Mouse (Mus musculus) midbrain, embryonic 14.5 days (tissue): ENCODE data around the gene Ear1. TPM values are rescaled to one million over a fixed set of nuclear protein-coding genes. Genes with fewer than 3 reads are reported as not detected.
A peak's percentile ranks its signal among the peaks of the same experiment; 100 is the strongest.
"Not testable (repeated sequence)": the region's sequence is repeated elsewhere in the genome, so short reads cannot be mapped to it uniquely, and the experiment has no call there.

Experiments used
- ATAC-seq: fragments of 200-750 bp; cut with Nextera tagmentation; 2 replicates; pipeline ENCODE4 v1.8.0; 2017; ENCODE audit warnings: moderate number of reproducible peaks, moderate library complexity; ENCODE audit not compliant: low FRiP score, low TSS enrichment
- DNase-seq: peaks from one replicate; pipeline ENCODE4 v3.0.0-alpha.2; 2015
- H3K27ac ChIP-seq: fragments of 300-500 bp; sonication (generic); replicated peaks from 2 replicates; pipeline ENCODE4 v1.5.1; 2014; ENCODE audit warnings: mild to moderate bottlenecking, low read depth, low read length, moderate library complexity
- H3K27me3 ChIP-seq: fragments of 300-500 bp; sonication (generic); 2 replicates; pipeline ENCODE4 v1.6.1; 2014; ENCODE audit warnings: low read length, control low read depth, mixed read lengths; ENCODE audit not compliant: control insufficient read depth, insufficient read depth
- H3K36me3 ChIP-seq: fragments of 300-500 bp; sonication (generic); 2 replicates; pipeline ENCODE4 v1.6.1; 2014; ENCODE audit warnings: low read length, control low read depth; ENCODE audit not compliant: control insufficient read depth, insufficient read depth
- H3K4me1 ChIP-seq: fragments of 300-500 bp; sonication (generic); 2 replicates; pipeline ENCODE4 v1.6.1; 2014; ENCODE audit warnings: mild to moderate bottlenecking, antibody characterized with exemption, low read length, control low read depth; ENCODE audit not compliant: control insufficient read depth, insufficient read depth
- H3K4me2 ChIP-seq: fragments of 300-500 bp; sonication (generic); 2 replicates; pipeline ENCODE4 v1.6.1; 2014; ENCODE audit warnings: mild to moderate bottlenecking, low read length, moderate library complexity
- H3K4me3 ChIP-seq: fragments of 300-500 bp; sonication (generic); replicated peaks from 2 replicates; pipeline ENCODE4 v1.5.1; 2014; ENCODE audit warnings: low read depth, low read length
- H3K9ac ChIP-seq: fragments of 300-500 bp; sonication (generic); replicated peaks from 2 replicates; pipeline ENCODE4 v1.6.1; 2014; ENCODE audit warnings: mild to moderate bottlenecking, low read length, moderate library complexity
- H3K9me3 ChIP-seq: fragments of 300-500 bp; sonication (generic); 2 replicates; pipeline ENCODE4 v1.6.1; 2016; ENCODE audit warnings: low read length, control low read depth, mixed read lengths; ENCODE audit not compliant: control insufficient read depth
- WGBS: fragments of 180-500 bp; shearing (Covaris S2); extraction: QIAGEN DNeasy Blood & Tissue Kit; methylation state at CpG from one replicate; pipeline ENCODE4 v1.1.7; 2014; 5-methylcytosine and 5-hydroxymethylcytosine counted together
- polyA plus RNA-seq: library from polyadenylated mRNA; unstranded; fragments of >200 nt; fragmentation: Nextera tagmentation; extraction: Ambion mirVana; gene quantifications from 2 replicates; pipeline ENCODE4 v1.2.1, GENCODE M21; 2014

Gene Ear1
- polyA plus RNA-seq, 1 experiment from 2014 or later: not detected

DNA sequence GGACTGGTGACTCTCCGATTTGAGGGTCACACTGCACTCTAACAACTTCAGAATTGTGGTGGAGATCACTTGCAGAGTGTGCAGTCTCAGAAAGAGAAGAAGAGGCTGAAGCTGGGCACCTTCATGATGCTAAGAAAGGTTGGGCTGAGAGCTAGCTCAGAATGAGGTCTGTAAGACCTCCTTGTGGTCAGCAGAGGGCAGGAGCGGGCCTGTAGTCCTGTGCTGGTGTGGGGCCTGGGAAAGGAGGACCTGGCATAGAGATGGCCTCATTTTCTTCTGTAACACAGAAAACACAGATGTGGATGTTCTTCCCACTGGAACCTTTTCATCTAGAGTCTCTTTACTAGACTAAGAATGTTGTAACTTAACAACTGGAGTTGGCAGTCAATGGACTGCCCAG lies 53.4 kb downstream of the Ear1 start:
- not testable (repeated sequence) for H3K4me1 ChIP-seq, H3K9ac ChIP-seq, H3K27ac ChIP-seq, H3K4me3 ChIP-seq, DNase-seq, H3K36me3 ChIP-seq, H3K9me3 ChIP-seq, ATAC-seq, H3K4me2 ChIP-seq, H3K27me3 ChIP-seq
- WGBS: 45% methylated on average over 1 of the region's 2 CpGs

DNA sequence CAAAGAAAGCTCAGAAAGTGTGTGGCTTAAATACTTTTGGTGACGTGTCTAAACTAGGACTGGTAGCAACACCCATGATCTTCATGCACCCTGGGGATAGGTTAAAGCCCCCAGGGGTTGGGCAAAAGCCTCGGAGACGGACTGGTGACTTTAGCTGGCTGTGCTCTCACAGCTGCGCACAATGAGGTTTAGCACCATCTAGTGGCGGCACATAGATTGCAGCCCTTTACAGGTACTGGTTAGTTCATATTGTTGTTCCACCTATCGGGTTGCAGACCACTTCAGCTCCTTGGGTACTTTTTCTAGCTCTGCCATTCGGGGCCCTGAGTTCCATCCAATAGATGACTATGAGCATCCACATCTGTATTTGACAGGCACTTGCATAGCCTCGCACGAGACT lies 62.9 kb downstream of the Ear1 start:
- H3K4me1 ChIP-seq, H3K4me3 ChIP-seq, H3K27ac ChIP-seq, H3K36me3 ChIP-seq, ATAC-seq, H3K9me3 ChIP-seq, H3K4me2 ChIP-seq, H3K27me3 ChIP-seq, H3K9ac ChIP-seq: not testable (repeated sequence)
- DNase-seq: peak; percentile 56
- 73% methylated on average over 8 of the region's 9 CpGs for WGBS

DNA sequence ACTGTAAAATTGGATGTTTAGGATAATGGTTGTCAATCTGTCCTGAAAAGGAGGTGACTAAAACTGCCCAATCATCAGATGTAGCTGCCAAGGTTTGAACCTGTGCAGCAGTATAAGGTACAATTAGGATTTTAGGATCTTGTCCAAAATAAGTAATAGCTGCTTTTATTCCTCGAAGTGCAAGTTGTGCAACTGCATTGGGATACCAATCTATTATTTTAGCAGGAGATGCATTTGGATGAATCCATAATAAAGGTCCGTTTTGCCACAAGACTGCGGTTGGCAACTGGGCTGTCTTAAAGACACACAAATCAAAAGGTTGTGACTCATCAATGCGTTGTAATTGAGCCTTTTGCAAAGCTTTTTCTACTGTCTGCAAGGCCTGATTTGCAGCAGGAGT lies 67.2 kb downstream of the Ear1 start:
- H3K36me3 ChIP-seq, H3K4me1 ChIP-seq, H3K9me3 ChIP-seq, DNase-seq, H3K9ac ChIP-seq, H3K4me2 ChIP-seq, H3K4me3 ChIP-seq, H3K27ac ChIP-seq, ATAC-seq, H3K27me3 ChIP-seq: not testable (repeated sequence)
- whole genome bisulfite sequencing: 71% methylated on average over 4 of the region's 4 CpGs

DNA sequence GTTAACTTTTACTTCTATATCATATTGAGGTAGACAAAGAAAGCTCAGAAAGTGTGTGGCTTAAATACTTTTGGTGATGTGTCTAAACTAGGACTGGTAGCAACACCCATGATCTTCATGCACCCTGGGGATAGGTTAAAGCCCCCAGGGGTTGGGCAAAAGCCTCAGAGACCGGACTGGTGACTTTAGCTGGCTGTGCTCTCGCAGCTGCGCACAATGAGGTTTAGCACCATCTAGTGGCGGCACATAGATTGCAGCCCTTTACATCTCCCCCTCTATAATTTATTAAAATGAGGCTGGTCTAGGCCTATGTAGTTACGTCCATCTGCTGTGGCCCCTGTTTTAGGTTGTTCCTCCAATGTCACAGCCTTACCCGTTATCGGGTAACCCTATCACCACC lies 70.9 kb downstream of the Ear1 start:
- ATAC-seq, H3K4me3 ChIP-seq, H3K9me3 ChIP-seq, H3K4me2 ChIP-seq, H3K9ac ChIP-seq, H3K36me3 ChIP-seq, DNase-seq, H3K4me1 ChIP-seq, H3K27ac ChIP-seq, H3K27me3 ChIP-seq: not testable (repeated sequence)
- 19% methylated on average over 7 of the region's 7 CpGs for WGBS

GRCm38 (mm10) chr14:43796905-43797470 lies 78.3 kb downstream of the Ear1 start:
- H3K27ac ChIP-seq, H3K9me3 ChIP-seq, H3K36me3 ChIP-seq, H3K4me1 ChIP-seq, H3K27me3 ChIP-seq, H3K9ac ChIP-seq: not testable (repeated sequence)
- ATAC-seq (peak; percentile 46), DNase-seq (peak; percentile 1)
- H3K4me3 ChIP-seq: 0 out of 2 replicates have a peak overlapping the region, but pooled peaks have one; percentile 12
- 10% methylated on average over 23 of the region's 23 CpGs for WGBS
- H3K4me2 ChIP-seq: peak overlapping the region; percentile 42

DNA sequence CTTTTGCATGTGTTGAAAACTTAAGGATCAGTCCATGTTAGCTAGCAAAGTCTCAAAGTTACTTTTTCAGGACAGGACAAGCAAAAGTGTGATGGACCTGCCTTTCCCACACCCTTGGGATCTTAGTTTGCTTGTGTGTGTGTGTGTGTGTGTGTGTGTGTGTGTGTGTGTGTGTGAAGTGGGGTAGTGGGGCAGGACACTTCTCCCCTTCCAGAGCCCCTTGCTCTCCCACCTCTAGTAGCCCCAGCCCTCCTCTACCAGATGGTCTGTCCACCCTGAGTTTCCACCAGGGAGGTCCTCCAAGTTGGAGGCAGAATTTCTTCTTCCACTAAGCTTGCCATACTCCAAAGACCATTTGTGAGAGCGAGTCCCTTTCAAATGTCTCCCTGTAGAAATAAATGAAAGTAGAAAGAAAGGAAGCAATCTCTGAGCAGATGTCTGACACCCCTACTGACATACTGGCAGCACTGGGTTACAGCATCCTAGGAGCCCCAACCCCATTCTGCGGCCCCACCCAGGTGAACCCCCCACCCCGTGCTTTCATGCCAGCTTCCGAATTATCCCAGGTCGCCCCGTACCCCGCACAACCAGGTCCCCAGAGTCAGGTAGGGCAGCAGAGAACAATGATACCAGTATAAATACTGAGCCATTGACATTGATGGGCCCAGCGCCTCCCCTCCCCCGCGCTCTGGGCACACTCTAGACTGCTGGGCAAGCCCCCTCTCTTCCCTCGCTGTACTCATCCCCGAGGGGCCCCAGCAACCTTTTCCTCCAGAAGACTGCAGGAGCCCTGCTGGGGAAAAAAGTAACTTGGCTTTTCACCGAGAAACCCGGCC lies 79.0 kb downstream of the Ear1 start:
- no peak overlapping the region for H3K9ac ChIP-seq
- WGBS: 21% methylated on average over 14 of the region's 14 CpGs
- H3K27ac ChIP-seq: no peak overlapping the region
- peak; percentile 1 for DNase-seq
- peak; percentile 68 for ATAC-seq
- H3K4me3 ChIP-seq: 0 out of 2 replicates have a peak overlapping the region, but pooled peaks have one; percentile 12
- H3K4me2 ChIP-seq: peak overlapping the region; percentile 42
- no peaks in the 10 kb centered on the region for H3K36me3 ChIP-seq
- H3K4me1 ChIP-seq: no peaks in the 10 kb centered on the region
- H3K27me3 ChIP-seq: no peaks in the 10 kb centered on the region
- H3K9me3 ChIP-seq: no peaks in the 10 kb centered on the region

DNA sequence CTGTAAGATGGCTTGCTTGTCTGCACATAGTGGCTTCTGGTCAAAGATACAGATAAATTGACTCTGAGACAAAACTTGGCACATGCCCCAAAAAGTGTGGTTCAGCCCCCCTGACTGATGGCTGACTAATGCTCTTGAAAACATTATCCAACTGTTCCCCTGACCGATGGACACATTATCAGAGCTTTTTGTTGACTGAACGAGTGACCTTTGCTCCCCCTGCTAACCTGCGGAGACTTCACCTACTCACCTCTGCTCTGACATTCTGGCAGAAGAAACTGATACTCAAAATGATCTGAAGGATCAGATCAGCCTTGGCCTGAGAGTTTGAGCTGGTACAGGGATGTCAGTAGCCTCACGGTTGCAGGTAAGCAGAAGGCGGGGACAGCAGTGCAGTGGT lies 81.5 kb downstream of the Ear1 start:
- 88% methylated on average over 5 of the region's 5 CpGs for WGBS
- H3K9ac ChIP-seq, H3K27me3 ChIP-seq, H3K27ac ChIP-seq, DNase-seq, H3K4me3 ChIP-seq, ATAC-seq, H3K4me1 ChIP-seq, H3K4me2 ChIP-seq, H3K36me3 ChIP-seq, H3K9me3 ChIP-seq: not testable (repeated sequence)

- 94% methylated on average over 3 of the region's 3 CpGs for WGBS
- not testable (repeated sequence) for DNase-seq, H3K27ac ChIP-seq, H3K9ac ChIP-seq, H3K4me2 ChIP-seq, H3K27me3 ChIP-seq, H3K9me3 ChIP-seq, H3K4me3 ChIP-seq, ATAC-seq, H3K36me3 ChIP-seq, H3K4me1 ChIP-seq
Observed at GRCm38 (mm10) chr14:43784645-43785044, 90.7 kb downstream of the Ear1 start, which contains the start of gene Gm8180. Gene Gm8180 (minus strand): TSS chr14:43784745.
